Mouse (Mus musculus): ENCODE measurements around the gene Ctf1.
A peak's percentile ranks its signal among the peaks of the same experiment; 100 is the strongest.

Ctf1 gene

GRCm38 (mm10) chr7:127712461-127713385 is at the start of gene Ctf1:
TSS of gene Ctf1 (plus strand) at chr7:127712736.
- peak; percentile 65 for DNase-seq (ENCODE audit: low read depth)

- DNase-seq (ENCODE audit: low read depth), result no peak
Observed at GRCm38 (mm10) chr7:127662926-127663325, 49.6 kb upstream of the Ctf1 start.

GRCm38 (mm10) chr7:127666066-127666654 is 46.4 kb upstream of the Ctf1 start:
- DNase-seq (ENCODE audit: low read depth), result no peak

- no peak for DNase-seq (ENCODE audit: low read depth)
Observed at GRCm38 (mm10) chr7:127666679-127667078, 45.9 kb upstream of the Ctf1 start.

GRCm38 (mm10) chr7:127667171-127667570 is 45.4 kb upstream of the Ctf1 start:
- no peak for DNase-seq (ENCODE audit: low read depth)

- DNase-seq (ENCODE audit: low read depth), result no peak
Observed at GRCm38 (mm10) chr7:127671880-127672774, 40.4 kb upstream of the Ctf1 start.

GRCm38 (mm10) chr7:127672776-127673175 is 39.8 kb upstream of the Ctf1 start:
- no peak for DNase-seq (ENCODE audit: low read depth)

- peak; percentile 82 for DNase-seq (ENCODE audit: low read depth)
Observed at GRCm38 (mm10) chr7:127674977-127675376, 37.6 kb upstream of the Ctf1 start.

GRCm38 (mm10) chr7:127675391-127675811 is 37.1 kb upstream of the Ctf1 start:
- no peak for DNase-seq (ENCODE audit: low read depth)

GRCm38 (mm10) chr7:127677077-127677476 is 35.5 kb upstream of the Ctf1 start:
- DNase-seq (ENCODE audit: low read depth), result peak; percentile 54

GRCm38 (mm10) chr7:127677609-127678008 is 34.9 kb upstream of the Ctf1 start:
- no peak for DNase-seq (ENCODE audit: low read depth)

GRCm38 (mm10) chr7:127678811-127679210 is 33.7 kb upstream of the Ctf1 start:
- no peak for DNase-seq (ENCODE audit: low read depth)

- no peak for DNase-seq (ENCODE audit: low read depth)
Observed at GRCm38 (mm10) chr7:127680541-127680940, 32.0 kb upstream of the Ctf1 start.

- DNase-seq (ENCODE audit: low read depth), result no peak
Observed at GRCm38 (mm10) chr7:127681888-127682553, 30.5 kb upstream of the Ctf1 start.

GRCm38 (mm10) chr7:127685304-127686018 is 27.1 kb upstream of the Ctf1 start:
- DNase-seq (ENCODE audit: low read depth), result no peak

GRCm38 (mm10) chr7:127686740-127687449 is 25.6 kb upstream of the Ctf1 start:
- no peak for DNase-seq (ENCODE audit: low read depth)

- DNase-seq (ENCODE audit: low read depth), result no peak
Observed at GRCm38 (mm10) chr7:127688935-127689334, 23.6 kb upstream of the Ctf1 start.

- DNase-seq (ENCODE audit: low read depth), result no peak
Observed at GRCm38 (mm10) chr7:127689626-127690280, 22.8 kb upstream of the Ctf1 start.

GRCm38 (mm10) chr7:127691221-127691989 is 21.1 kb upstream of the Ctf1 start:
- DNase-seq (ENCODE audit: low read depth), result no peak
